Mouse (Mus musculus): ENCODE results near the gene Rpa1. TPM values are rescaled to one million over a fixed set of nuclear protein-coding genes. Genes with fewer than 3 reads are reported as not detected.
"Not testable (repeated sequence)": the region's sequence is repeated elsewhere in the genome, so short reads cannot be mapped to it uniquely, and the experiment has no call there.

Gene Rpa1
- total RNA-seq, 2 experiments from 2014 or later, result 58.0 to 63.5 TPM

DNA sequence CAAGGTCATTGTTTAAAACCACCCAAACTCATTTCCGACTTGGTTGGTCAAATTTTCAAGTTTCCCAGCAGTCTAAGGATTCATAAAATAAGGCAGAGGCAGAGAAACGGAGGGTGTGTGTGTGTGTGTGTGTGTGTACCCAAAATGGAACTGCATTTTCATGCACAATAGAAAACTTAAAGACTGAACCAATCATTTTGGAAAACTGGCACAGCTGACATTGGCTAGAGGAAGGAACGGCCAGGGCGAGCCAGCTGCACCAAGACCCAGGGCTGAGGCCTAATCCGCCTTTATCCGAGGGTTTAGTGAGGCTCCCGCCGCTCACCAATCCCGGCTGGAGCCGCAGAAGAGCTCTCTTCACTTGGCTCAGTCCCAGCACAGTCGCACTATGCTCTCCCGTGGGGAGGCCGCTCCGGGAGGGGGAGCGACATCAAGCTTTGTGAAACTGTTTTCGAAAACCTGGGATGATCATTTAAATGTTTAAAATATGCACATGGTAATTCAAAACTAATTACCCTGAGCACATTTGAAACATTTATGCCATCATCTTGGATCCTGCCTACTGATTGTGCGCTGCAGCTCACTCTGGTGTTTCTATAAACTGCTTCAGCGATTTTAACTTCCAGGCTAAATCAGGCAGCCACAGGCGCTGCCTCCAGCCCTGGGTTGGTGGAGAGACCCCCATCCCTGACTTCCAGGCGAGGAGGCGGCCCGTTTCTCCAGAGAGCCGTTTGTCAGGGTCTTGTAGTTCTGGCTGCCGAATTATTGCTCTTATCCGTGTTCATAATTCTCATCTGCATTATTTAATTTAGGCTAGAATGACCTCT lies 56.5 kb downstream of the Rpa1 start:
- intact Hi-C loops (cut with DNase I), result loop anchor here (1.0 to 5.0 kb wide), 5 partner anchors 37 to 344 kb away; no protein-coding TSS in a partner anchor
- no peak for DNase-seq (ENCODE audit: low spot score)

DNA sequence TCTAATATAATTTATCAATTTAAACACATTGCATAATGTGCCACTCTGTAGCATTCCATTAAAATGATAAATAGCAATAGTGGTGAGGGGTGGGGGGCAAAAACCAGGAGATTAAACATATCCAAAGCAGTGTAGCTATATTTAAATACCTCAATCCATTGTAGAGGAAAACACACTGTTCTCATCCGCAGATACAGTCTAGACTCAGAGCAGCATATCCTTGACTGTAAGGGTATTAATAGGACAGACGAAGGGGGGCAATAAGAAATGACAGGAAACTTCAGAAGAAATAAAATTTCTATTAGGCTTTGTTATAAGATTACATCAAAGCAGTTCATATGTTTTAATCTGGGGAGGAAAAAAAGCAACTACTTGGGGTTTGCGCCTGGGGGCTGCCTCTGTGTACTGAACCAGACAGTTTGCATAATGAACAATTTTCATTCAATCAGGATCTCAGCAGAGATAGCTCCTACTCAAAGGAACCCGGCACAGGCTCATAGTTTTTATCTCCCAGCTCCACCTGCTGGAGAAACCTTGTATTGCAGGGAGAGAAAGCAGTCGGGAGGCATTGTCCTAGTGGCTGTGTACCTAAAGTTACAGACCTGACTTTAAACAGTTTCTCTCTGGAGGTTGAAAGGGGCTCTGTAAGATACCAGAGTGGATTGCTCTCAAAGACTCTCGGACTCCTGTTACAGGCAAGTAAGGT lies 57.4 kb downstream of the Rpa1 start:
- intact Hi-C loops (cut with DNase I), result loop anchor here (1.0 to 5.0 kb wide), 5 partner anchors 36 to 343 kb away; no protein-coding TSS in a partner anchor
- peak; percentile 54 for DNase-seq (ENCODE audit: low spot score)

DNA sequence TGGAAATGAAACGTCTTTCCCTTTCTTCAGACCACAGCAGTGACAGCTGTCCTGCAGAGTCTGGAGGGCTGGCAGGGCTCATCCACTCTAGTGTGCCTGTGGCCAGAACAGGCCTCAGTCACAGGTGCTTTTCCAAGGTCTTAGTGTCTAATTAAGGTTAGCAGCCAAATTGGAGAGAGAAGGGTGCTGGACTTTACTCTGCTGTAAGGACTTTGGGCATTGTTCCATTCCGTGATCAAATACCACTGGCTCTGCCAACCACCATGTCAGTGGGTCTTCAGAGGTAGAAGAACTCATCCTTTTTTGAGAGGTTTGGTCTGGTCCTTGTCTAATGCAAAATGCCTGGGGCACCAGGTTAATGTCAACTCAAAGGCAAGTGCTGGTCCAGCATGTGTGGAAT lies 59.0 kb downstream of the Rpa1 start:
- intact Hi-C loops (cut with DNase I), result no loop called here
- no peak for DNase-seq (ENCODE audit: low spot score)

DNA sequence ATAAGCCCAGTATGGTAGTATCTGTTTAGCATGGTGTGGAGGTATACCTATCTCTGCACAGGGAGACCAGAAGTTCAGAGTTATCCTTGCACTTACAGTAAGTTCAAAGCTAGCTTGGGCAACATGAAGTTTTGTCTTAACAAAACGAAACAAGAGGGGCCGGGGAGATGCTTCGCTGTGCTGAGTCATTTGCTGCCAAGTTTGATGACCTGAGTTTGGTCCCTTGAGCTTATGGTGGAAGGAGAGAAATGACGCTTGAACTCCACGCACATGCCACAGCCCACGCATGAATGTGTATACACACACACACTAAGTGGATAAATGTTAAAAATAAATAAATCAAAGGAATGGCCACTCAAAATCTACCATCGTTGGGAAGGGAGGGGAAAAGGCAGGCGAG lies 59.6 kb downstream of the Rpa1 start:
- DNase-seq (ENCODE audit: low spot score), result no peak
- intact Hi-C loops (cut with DNase I), result no loop called here

DNA sequence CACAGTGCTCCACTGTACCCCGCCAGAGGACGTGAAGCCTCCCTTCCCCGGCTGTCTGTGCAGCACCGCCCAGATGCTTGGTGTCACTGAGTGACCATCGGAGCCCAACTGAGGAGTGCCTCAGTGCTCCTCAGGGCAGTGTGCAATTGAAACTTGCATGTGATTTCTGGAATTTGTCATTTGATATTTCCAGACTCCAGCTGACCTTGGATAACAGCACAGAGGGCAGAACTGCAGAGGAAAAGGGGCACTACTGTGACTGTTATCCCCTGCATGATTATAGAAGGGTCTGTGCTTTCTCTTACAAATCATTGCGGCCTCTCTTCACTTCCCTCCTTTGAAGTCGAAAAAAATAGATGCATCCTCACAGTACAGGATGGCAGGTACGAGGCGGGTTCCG lies 60.2 kb downstream of the Rpa1 start:
- DNase-seq (ENCODE audit: low spot score), result no peak
- intact Hi-C loops (cut with DNase I), result no loop called here

DNA sequence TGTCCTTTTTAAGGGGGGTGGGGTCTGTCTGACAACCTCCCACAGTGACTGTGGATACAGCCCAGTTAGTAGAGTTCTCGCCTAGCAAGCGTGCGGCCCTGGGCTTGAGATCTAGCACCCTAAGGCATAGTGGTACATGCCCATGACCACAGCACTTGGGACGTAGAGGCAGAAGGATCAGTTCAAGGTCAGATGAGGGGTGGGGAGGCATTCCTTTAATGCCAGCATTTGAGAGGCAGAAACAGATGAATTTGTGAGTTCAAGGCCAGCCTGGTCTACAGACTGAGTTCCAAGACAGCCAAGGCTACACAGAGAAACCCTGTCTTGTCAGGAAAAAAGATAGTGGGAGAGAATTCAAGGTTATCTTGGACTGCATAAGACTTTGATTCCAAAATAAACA lies 61.3 kb downstream of the Rpa1 start:
- intact Hi-C loops (cut with DNase I), result no loop called here

DNA sequence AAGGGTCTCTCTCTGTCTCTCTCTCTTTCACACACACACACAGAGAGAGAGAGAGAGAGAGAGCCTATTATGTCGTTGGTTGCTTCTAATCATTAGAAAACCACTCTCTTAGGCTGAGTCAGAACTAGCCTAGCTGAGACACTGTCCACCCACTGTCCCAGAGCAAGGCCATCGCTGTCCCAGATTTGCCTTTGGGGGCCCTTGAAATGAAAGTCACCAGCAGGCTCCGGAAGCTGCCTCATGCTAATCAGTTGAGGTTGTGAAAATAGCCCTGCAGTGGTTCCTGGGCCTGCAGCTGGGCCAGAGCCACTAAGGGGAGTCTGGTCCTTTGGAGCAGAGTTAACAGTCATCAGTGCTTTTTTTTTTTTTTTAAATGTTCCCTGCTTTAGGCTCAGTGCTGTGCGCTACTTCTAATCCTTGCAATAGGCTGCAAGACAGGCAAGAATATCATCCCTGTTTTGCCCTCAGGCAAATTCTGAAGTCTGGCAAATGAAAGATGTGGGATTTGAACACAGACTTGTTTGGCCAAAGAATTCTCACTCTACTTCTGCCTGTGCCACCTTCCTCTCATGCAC lies 62.1 kb downstream of the Rpa1 start:
- no peak for DNase-seq (ENCODE audit: low spot score)
- intact Hi-C loops (cut with DNase I), result no loop called here

More for the DNA sequence above, 61.3 kb downstream of the Rpa1 start:
- no peak for DNase-seq (ENCODE audit: low spot score)

DNA sequence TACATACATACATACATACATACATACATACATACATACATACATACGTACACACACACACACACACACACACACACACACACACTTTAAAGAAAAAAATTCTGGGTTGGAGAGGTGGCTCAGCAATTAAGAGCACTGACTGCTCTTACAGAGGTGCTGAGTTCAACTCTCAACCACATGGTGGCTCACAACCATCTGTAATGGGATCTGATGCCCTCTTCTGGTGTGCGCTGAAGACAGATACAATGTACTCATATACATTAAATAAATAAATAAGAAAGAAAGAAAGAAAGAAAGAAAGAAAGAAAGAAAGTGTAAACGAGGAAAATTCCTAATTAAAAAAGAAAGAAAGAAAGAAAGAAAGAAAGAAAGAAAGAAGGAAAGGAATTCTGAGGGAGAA lies 64.3 kb downstream of the Rpa1 start:
- intact Hi-C loops (cut with DNase I); DNase-seq (ENCODE audit: low spot score): not testable (repeated sequence)

DNA sequence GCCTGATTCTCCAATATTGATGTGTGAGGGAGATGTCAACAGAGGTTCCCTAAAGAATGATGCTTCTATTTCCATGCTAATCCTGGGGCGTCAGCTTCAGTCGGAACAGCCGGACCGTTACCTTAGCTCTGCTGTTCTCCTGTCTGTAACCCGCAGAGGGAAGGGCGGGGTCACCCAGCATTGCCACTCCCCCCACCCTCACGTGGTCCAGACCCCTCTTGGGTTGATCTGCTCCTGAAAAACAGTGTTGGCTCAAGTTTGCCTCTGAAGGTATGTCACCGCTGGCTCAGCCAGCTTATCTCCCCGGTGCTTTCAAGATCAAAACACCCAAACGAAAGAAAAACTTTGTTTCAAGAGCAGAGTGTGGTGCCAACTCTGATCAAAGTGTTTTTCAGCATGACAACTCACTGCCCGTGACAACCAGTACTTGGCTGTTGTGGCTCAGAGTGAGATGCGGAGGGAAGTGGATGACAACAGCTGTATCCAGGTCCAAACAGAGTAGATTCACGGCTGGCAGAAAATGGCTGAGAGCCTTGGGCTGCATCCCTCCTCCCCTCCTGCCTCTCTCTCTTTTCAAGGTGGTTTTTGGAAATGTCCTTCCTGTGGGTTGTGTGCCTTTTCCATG lies 65.5 kb downstream of the Rpa1 start:
- intact Hi-C loops (cut with DNase I), result no loop called here
- DNase-seq (ENCODE audit: low spot score), result no peak

DNA sequence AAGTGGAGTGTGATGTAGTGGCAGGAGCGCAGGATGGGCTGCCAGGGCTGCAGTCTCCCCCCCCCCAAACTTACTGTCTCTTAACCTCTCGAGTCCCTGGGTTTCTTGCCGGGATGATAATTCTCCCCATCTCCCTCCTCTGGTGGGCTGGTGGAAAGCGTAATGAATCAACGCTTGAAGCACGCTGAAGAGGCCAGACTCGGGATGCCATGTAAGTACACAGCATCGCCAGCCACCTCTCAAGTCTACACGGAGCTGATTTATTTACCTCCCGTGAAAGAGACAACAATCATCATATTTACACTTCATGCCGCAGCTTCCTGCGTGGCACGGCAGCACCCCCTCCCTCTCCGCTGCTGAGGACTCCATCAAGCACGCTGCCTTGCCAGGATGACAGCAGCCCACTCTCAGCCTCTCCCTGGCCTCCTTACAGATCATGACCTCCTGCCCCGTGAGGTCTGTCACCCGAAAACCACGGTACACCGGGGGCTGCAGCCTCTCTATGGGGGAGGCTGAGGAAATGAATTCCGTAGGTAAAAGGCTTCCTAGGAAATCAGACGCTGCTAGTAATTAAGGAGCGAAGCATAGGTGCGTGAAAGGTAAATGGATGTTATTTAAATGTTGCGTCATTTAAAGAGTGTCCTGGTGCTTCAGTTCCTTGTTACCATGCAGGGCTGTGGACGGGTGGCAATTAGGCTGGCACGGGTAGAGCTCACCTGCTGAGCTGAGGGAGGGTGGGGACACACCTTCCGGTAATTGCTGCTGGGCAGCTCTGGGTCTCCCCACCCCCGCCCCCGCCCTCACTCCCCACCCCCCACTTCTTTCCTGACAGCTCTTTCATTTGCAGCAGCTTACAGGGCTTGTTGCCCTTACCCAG lies 66.5 kb downstream of the Rpa1 start:
- intact Hi-C loops (cut with DNase I), result no loop called here
- DNase-seq (ENCODE audit: low spot score), result no peak

DNA sequence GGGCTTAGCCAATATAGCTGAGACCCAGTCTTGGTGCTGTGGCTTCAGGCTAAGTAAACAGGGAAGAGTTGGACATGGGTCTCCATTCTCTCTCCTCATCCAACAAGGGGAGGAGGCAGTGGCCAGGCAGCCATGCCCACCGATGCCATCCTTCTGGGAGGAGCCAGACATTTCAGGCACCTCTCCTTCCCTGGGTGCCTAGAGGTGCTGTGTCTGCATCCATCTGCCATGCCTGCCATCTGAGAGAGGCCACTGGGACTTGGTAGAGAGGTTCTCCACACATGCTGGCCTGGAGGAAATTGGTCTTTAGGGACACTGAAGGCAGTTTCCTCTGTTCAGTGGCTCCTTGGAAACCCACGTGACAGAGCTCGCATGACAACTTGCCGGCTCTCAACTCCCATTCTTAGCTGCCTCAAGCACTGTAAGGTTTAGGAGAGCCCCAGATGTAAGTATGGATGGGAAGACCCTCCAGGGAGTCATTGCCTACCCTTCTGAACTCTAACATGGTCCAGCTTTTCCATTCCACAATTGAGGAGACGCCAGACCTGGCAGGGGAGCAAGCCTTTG lies 67.6 kb downstream of the Rpa1 start:
- no peak for DNase-seq (ENCODE audit: low spot score)
- intact Hi-C loops (cut with DNase I), result no loop called here

DNA sequence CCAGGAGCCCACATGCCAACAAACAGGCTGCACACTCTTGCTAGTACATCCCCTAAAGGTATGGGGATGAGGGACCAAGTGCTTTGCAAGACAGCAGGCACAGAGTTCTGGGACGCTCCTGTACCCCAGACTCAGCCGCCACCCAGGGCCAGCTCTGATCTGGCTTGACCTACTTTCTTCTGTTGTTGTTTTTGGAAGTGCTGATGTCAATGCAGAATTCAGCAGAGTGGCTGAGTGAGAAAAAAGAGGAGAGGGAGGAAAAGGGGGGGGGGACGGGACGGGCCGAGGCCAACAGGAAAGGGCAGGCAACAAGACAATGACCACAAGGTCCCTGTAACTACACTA lies 68.1 kb downstream of the Rpa1 start:
- intact Hi-C loops (cut with DNase I), result no loop called here
- DNase-seq (ENCODE audit: low spot score), result no peak

DNA sequence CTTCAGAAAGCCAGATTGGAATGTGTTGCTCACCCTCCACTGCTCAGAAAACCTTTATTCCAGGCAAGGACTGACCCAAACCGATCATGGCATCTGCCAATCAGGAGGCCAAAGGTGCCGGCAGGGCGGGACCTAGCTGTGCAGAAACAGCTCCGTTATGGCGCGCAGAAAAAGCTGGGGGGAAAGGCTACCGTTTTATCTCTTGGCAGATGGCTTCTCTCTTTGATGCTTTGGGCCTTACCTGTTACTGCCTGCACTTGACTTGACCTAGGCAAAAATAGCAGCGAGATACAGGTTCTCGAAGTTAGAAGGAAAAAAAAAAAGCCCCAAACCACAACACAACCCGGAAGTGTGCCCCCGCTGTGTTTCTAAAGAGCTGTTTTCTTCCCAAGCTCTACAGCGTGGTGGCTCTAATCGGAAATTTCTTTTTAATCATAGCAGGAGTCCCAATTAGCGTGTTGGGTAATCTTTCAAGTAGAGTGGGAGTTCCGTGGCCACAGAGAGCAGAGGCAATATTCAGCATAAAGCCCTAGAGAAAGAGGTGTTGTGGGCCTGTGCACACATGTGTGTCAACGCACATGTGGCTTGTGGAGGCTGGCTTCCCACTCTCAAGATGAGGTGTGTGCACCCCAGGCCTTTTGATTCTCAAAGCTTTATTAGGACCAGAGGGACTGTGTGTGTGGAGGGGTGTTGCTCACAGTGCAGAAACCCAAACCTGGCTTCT lies 68.6 kb downstream of the Rpa1 start:
- DNase-seq (ENCODE audit: low spot score), result no peak

DNA sequence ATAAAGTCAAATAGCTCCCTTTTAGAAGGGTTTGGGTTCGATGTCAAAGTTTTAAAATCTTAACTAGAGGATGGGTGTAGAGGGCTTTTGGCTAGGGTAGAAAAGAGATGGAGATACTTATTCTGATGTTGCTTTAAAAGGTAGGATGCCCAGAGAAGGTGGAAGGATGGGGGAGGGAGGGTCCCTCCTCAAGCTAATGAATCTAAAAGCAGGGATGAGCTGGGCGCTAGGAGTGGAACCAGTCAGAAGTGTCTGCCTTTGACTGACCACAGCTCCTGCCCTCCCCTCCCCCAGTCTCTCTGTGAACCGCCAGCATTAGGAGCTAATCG lies 69.1 kb downstream of the Rpa1 start:
- intact Hi-C loops (cut with DNase I), result no loop called here

More for the DNA sequence above, 68.6 kb downstream of the Rpa1 start:
- intact Hi-C loops (cut with DNase I), result no loop called here

DNA sequence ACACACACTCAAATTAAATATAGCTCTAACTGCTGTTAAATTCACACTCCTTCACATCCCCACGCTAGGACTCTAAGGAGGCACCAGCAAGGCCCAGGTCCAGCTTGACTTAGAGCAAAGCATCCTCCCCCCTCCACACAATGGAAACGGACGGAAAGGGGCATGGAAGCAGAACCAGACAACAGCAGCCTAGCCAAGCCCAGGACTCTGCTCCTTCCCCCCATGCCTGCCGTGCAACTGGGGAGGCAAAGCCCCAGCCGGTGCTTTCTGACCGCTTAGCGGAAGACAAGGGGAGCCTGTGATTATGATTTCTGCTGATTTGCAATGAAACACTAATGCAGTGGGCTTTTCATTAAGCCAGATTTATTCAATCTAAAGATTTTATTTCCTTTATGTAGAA lies 70.0 kb downstream of the Rpa1 start:
- DNase-seq (ENCODE audit: low spot score), result no peak
- intact Hi-C loops (cut with DNase I), result no loop called here

More for the DNA sequence above, 69.1 kb downstream of the Rpa1 start:
- DNase-seq (ENCODE audit: low spot score), result no peak

DNA sequence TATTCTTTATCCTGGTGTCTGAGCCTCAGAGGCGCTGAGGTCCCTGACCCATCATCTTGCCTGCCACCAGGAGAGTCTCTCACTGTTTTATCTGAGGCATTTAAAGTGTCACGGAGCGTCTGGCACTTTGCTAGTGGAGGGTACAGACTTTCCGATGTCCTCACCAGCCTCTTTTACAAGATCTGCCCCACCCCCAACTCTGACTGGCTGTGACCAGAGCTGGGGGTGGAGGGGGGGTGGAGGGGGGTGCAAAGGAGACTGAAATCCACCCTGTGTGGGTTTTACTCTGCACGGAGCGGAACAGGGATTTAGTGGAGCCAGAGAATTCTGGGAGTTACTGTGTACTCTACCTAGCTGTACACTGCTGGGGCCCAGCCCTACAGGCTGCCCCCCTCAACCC lies 73.1 kb downstream of the Rpa1 start:
- intact Hi-C loops (cut with DNase I), result no loop called here
- no peak for DNase-seq (ENCODE audit: low spot score)

DNA sequence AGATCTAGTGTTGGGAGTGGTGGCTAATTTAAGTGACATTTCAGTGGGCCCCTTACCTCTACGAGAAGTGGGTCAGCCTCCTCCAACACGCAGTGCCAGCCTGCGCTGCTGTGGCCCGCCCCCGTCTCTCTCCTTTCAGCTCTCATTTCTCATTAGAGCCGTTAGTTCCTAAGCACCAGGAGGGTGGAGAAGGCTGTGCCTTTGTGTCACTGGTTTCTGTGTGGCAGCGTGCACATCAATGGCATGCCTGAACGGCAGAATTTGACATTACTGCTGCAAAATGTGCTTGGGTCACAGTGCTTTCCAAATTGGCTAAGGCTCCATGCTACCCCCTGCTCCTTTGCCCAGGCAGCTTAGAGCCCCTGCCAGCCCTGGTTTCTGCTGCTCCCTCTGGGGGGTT lies 74.7 kb downstream of the Rpa1 start:
- DNase-seq (ENCODE audit: low spot score), result no peak
- intact Hi-C loops (cut with DNase I), result no loop called here

DNA sequence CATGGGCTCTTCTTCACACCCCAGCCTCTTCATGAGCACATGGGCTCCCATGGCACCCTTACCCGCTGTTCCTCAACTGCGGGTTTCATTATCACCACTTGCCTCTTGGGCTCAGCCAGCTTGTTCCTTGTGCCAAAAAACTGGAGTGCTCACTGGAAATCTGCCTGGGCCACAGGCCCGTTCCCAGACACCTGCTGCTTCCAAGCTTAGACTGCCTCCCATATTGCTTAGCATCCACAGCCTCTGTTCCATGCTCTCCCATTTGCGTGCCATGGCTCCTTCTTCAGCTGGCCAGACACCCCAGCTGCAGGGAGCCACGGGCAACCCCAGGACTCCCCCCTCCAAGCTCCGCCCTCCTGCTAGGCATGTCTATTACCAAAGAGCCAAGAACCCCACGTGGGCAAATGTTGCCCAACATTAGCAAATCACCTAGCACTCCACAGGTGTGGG lies 77.1 kb downstream of the Rpa1 start:
- intact Hi-C loops (cut with DNase I), result no loop called here
- no peak for DNase-seq (ENCODE audit: low spot score)

Data from heart, postnatal 25 days (tissue).